Mouse (Mus musculus) CD8-positive naive resting alpha-beta T cell, adult 2 months (primary cell): ENCODE results near the gene Arid4b.
A peak's percentile ranks its signal among the peaks of the same experiment; 100 is the strongest.
"Not testable (repeated sequence)": the region's sequence is repeated elsewhere in the genome, so short reads cannot be mapped to it uniquely, and the experiment has no call there.

Experiments
- DNase-seq, 2 experiments: peaks; one replicate each; pipeline ENCODE4 v3.0.0; 2022; ENCODE audit warnings: low read depth in 2 of 2, low spot score in 2 of 2

The Arid4b gene

GRCm38 (mm10) chr13:14063013-14063941 lies at the start of gene Arid4b, which contains the start of gene Ggps1:
TSS of gene Arid4b (plus strand) at chr13:14063232.
TSS of gene Ggps1 (minus strand) at chr13:14063488.
- peak; percentile 95 for DNase-seq

GRCm38 (mm10) chr13:14014001-14014400 lies 49.0 kb upstream of the Arid4b start:
- DNase-seq: no peak

- DNase-seq: no peak
Measured at GRCm38 (mm10) chr13:14014540-14014939, 48.5 kb upstream of the Arid4b start.

- no peak for DNase-seq
Measured at GRCm38 (mm10) chr13:14015609-14016008, 47.4 kb upstream of the Arid4b start.

- DNase-seq: no peak
Measured at GRCm38 (mm10) chr13:14018283-14018682, 44.7 kb upstream of the Arid4b start.

- DNase-seq: no peak
Measured at GRCm38 (mm10) chr13:14018852-14019251, 44.2 kb upstream of the Arid4b start.

GRCm38 (mm10) chr13:14021417-14021816 lies 41.6 kb upstream of the Arid4b start:
- not testable (repeated sequence) for DNase-seq

GRCm38 (mm10) chr13:14025554-14025953 lies 37.5 kb upstream of the Arid4b start:
- no peak for DNase-seq

- no peak for DNase-seq
Measured at GRCm38 (mm10) chr13:14026154-14026820, 36.7 kb upstream of the Arid4b start.

- DNase-seq: no peak
Measured at GRCm38 (mm10) chr13:14033309-14034072, 29.5 kb upstream of the Arid4b start.

GRCm38 (mm10) chr13:14034073-14034348 lies 29.0 kb upstream of the Arid4b start:
- no peak for DNase-seq

- DNase-seq: not testable (repeated sequence)
Measured at GRCm38 (mm10) chr13:14035352-14035751, 27.7 kb upstream of the Arid4b start.

GRCm38 (mm10) chr13:14035875-14036630 lies 27.0 kb upstream of the Arid4b start:
- DNase-seq: no peak

GRCm38 (mm10) chr13:14038911-14039291 lies 24.1 kb upstream of the Arid4b start:
- DNase-seq: no peak

- peak; percentile 85 to 89 for DNase-seq
Measured at GRCm38 (mm10) chr13:14039292-14039965, 23.6 kb upstream of the Arid4b start, which contains the start of gene Tbce. TSS of gene Tbce (minus strand) at chr13:14039638.

- DNase-seq: no peak
Measured at GRCm38 (mm10) chr13:14040186-14040585, 22.8 kb upstream of the Arid4b start.

- no peak for DNase-seq
Measured at GRCm38 (mm10) chr13:14043851-14044250, 19.2 kb upstream of the Arid4b start.

- no peak for DNase-seq
Measured at GRCm38 (mm10) chr13:14044521-14044920, 18.5 kb upstream of the Arid4b start.

GRCm38 (mm10) chr13:14049878-14050277 lies 13.2 kb upstream of the Arid4b start:
- no peak for DNase-seq

- DNase-seq: no peak
Measured at GRCm38 (mm10) chr13:14056801-14057200, 6.2 kb upstream of the Arid4b start.
